Mouse (Mus musculus): ENCODE measurements around the gene Zcchc8. TPM values are rescaled to one million over a fixed set of nuclear protein-coding genes. Genes with fewer than 3 reads are reported as not detected.
A peak's percentile ranks its signal among the peaks of the same experiment; 100 is the strongest.

The Zcchc8 gene
- total and polyA plus RNA-seq, 3 experiments, result 18.4 to 57.4 TPM; not detected in 1

- Histone ChIP-seq H3K36me3 (ENCODE audit: control insufficient read depth in 1 of 2, insufficient read depth in 2 of 2, low read length in 2 of 2) (peaks cover 0 to 5% of the 10 kb centered on the region in 2 experiments; a peak in 1 of 4 replicates), H3K9me3 (replicated peaks; ENCODE audit: insufficient read depth, low read length) (no peaks in the 10 kb centered on the region), H3K79me2 (ENCODE audit: control insufficient read depth, insufficient read depth, low read length, poor library complexity) (no peaks in the 10 kb centered on the region; the same call in 1 of the 2 replicates), H3K27me3 (ENCODE audit: control insufficient read depth in 1 of 2, insufficient read depth in 2 of 2, low read length in 2 of 2) (no peaks in the 10 kb centered on the region), H3K27ac (ENCODE audit: control insufficient read depth, low read depth, low read length) (no peak overlapping the region), H3K4me3 (ENCODE audit: control insufficient read depth in 1 of 2, insufficient read depth in 1 of 2, low read depth in 2 of 2, low read length in 2 of 2) (no peak overlapping the region), H3K9ac (ENCODE audit: control insufficient read depth, low read depth, low read length, poor library complexity, severe bottlenecking) (no peak overlapping the region), H3K4me1 (ENCODE audit: control insufficient read depth in 1 of 2, insufficient read depth in 2 of 2, low read length in 2 of 2) (peaks cover 0 to 2% of the 10 kb centered on the region in 2 experiments; a peak in 2 of 4 replicates)
- no peak for TF ChIP-seq NELFE (IDR thresholded peaks at IDR 0.05; ENCODE audit: low read depth, low read length)
- TF ChIP-seq GABPA (IDR thresholded peaks at IDR 0.05; ENCODE audit: low read depth, low read length), result no peak
- no peak for TF ChIP-seq CHD2 (IDR thresholded peaks at IDR 0.05; ENCODE audit: low read length)
- TF ChIP-seq MXI1 (IDR thresholded peaks at IDR 0.05; ENCODE audit: low read depth, low read length), result no peak
- TF ChIP-seq ETS1 (IDR thresholded peaks at IDR 0.05; ENCODE audit: low read depth, low read length), result no peak
- TF ChIP-seq SMC3 (IDR thresholded peaks at IDR 0.05; ENCODE audit: low read depth, low read length), result no peak
- no peak for TF ChIP-seq NRF1 (IDR thresholded peaks at IDR 0.05; ENCODE audit: insufficient read depth, low read depth, low read length, poor library complexity, severe bottlenecking)
- TF ChIP-seq USF1 (IDR thresholded peaks at IDR 0.05; ENCODE audit: low read depth, low read length), result no peak
- no peak for TF ChIP-seq RCOR1 (IDR thresholded peaks at IDR 0.05; ENCODE audit: low read depth, low read length)
- TF ChIP-seq GATA1 (IDR thresholded peaks at IDR 0.05; ENCODE audit: low read depth, low read length), result no peak
- TF ChIP-seq TCF12 (IDR thresholded peaks at IDR 0.05; ENCODE audit: low read depth, low read length), result no peak
- TF ChIP-seq SIN3A (IDR thresholded peaks at IDR 0.05; ENCODE audit: low read length), result no peak
- no peak for TF ChIP-seq ZC3H11A (IDR thresholded peaks at IDR 0.05; ENCODE audit: low read depth, low read length)
- no peak for TF ChIP-seq JUND (IDR thresholded peaks at IDR 0.05; ENCODE audit: low read depth, low read length)
- TF ChIP-seq KAT2A (conservative IDR thresholded peaks at IDR 0.05; ENCODE audit: low read depth, low read length), result no peak
- DNase-seq (ENCODE audit: low read depth, low spot score), result no peak
Observed at GRCm38 (mm10) chr5:123671473-123671820, 49.5 kb downstream of the Zcchc8 start.

- H3K27ac ChIP-seq (ENCODE audit: control insufficient read depth, low read depth, low read length), result 0 out of 2 replicates have a peak overlapping the region, but pooled peaks have one; percentile 4
- DNase-seq (ENCODE audit: low read depth, low spot score), result no peak
- H3K27me3 ChIP-seq (ENCODE audit: control insufficient read depth in 1 of 2, insufficient read depth in 2 of 2, low read length in 2 of 2), result no peaks in the 10 kb centered on the region
- no peak for TF ChIP-seq ZC3H11A (IDR thresholded peaks at IDR 0.05; ENCODE audit: low read depth, low read length)
- no peak for TF ChIP-seq ZNF384 (IDR thresholded peaks at IDR 0.05; ENCODE audit: low read depth, low read length)
- TF ChIP-seq NELFE (IDR thresholded peaks at IDR 0.05; ENCODE audit: low read depth, low read length), result no peak
- TF ChIP-seq ETS1 (IDR thresholded peaks at IDR 0.05; ENCODE audit: low read depth, low read length), result no peak
- no peak for TF ChIP-seq ZMIZ1 (IDR thresholded peaks at IDR 0.05; ENCODE audit: low read depth, low read length)
- TF ChIP-seq CHD1 (IDR thresholded peaks at IDR 0.05; ENCODE audit: low read depth, low read length), result no peak
- TF ChIP-seq MAX (IDR thresholded peaks at IDR 0.05; ENCODE audit: low read length), result no peak
- TF ChIP-seq USF1 (IDR thresholded peaks at IDR 0.05; ENCODE audit: low read depth, low read length), result no peak
- no peak for TF ChIP-seq GABPA (IDR thresholded peaks at IDR 0.05; ENCODE audit: low read depth, low read length)
- no peak for TF ChIP-seq MEF2A (IDR thresholded peaks at IDR 0.05; ENCODE audit: extremely low read depth, insufficient replicate concordance, low read depth, low read length, poor library complexity, severe bottlenecking)
- no peak for TF ChIP-seq TCF12 (IDR thresholded peaks at IDR 0.05; ENCODE audit: low read depth, low read length)
- no peak for TF ChIP-seq SMC3 (IDR thresholded peaks at IDR 0.05; ENCODE audit: low read depth, low read length)
- TF ChIP-seq KAT2A (conservative IDR thresholded peaks at IDR 0.05; ENCODE audit: low read depth, low read length), result no peak
- TF ChIP-seq ELF1 (IDR thresholded peaks at IDR 0.05; ENCODE audit: low read depth, low read length), result no peak
- no peak for TF ChIP-seq MAZ (IDR thresholded peaks at IDR 0.05; ENCODE audit: low read depth, low read length)
- TF ChIP-seq MYC (IDR thresholded peaks at IDR 0.05; ENCODE audit: low read depth, low read length), result no peak
- peaks cover 0 to 5% of the 10 kb centered on the region in 2 experiments; a peak in 1 of 4 replicates for H3K36me3 ChIP-seq (ENCODE audit: control insufficient read depth in 1 of 2, insufficient read depth in 2 of 2, low read length in 2 of 2)
- H3K9me3 ChIP-seq (replicated peaks; ENCODE audit: insufficient read depth, low read length), result no peaks in the 10 kb centered on the region
- H3K79me2 ChIP-seq (ENCODE audit: control insufficient read depth, insufficient read depth, low read length, poor library complexity), result no peaks in the 10 kb centered on the region; the same call in 1 of the 2 replicates
- peak overlapping the region; percentile 43 for H3K9ac ChIP-seq (ENCODE audit: control insufficient read depth, low read depth, low read length, poor library complexity, severe bottlenecking)
- peaks cover 0 to 2% of the 10 kb centered on the region in 2 experiments; a peak in 2 of 4 replicates for H3K4me1 ChIP-seq (ENCODE audit: control insufficient read depth in 1 of 2, insufficient read depth in 2 of 2, low read length in 2 of 2)
- H3K4me3 ChIP-seq (ENCODE audit: control insufficient read depth in 1 of 2, insufficient read depth in 1 of 2, low read depth in 2 of 2, low read length in 2 of 2), result peak overlapping the region; percentile 41 to 43; a peak in 3 of 4 replicates
Observed at GRCm38 (mm10) chr5:123670800-123671472, 50.0 kb downstream of the Zcchc8 start.

Measured in MEL (cell line).